Mouse (Mus musculus) ES-Bruce4 (cell line): ENCODE data around the gene Cxadr.
A peak's percentile ranks its signal among the peaks of the same experiment; 100 is the strongest.

Source experiments
- CTCF ChIP-seq: IDR thresholded peaks from one replicate; pipeline ENCODE4 v1.8.1; 2011; ENCODE audit warnings: low read depth, low read length
- EP300 ChIP-seq: IDR thresholded peaks from 2 replicates; pipeline ENCODE4 v1.6.1; 2011; ENCODE audit warnings: low read depth, low read length; ENCODE audit not compliant: insufficient read depth
- POLR2A ChIP-seq: IDR thresholded peaks from one replicate; pipeline ENCODE4 v1.8.1; 2011; ENCODE audit warnings: low read length; ENCODE audit not compliant: insufficient read depth

GRCm38 (mm10) chr16:78316849-78317248 is 15.6 kb downstream of the Cxadr start:
- TF ChIP-seq CTCF (peak; percentile 62), POLR2A (no peak), EP300 (no peak)
